Mouse (Mus musculus) spleen, postnatal 4 days (tissue): ENCODE measurements at regions not wholly inside any gene's neighbourhood (a gene's known extent, or its start where the extent isn't known, plus 50 kb on each side); places are given as distances from the start of the nearest gene placed in this dataset.

Experiments used
- DNase-seq, 2 experiments: peaks; one replicate each; pipeline ENCODE4 v3.0.0; 2022; ENCODE audit warnings: low spot score in 2 of 2

- DNase-seq, result no peak
Measured at GRCm38 (mm10) chr2:161470844-161471243, 362.0 kb upstream of the Chd6 start.

- DNase-seq, result no peak
Measured at GRCm38 (mm10) chr2:161470025-161470424, 361.1 kb upstream of the Chd6 start.

- no peak for DNase-seq
Measured at GRCm38 (mm10) chr2:161467035-161467434, 358.2 kb upstream of the Chd6 start.

GRCm38 (mm10) chr2:161460600-161460999 is 351.7 kb upstream of the Chd6 start:
- DNase-seq, result no peak

GRCm38 (mm10) chr2:161454466-161454865 is 345.6 kb upstream of the Chd6 start:
- DNase-seq, result no peak

- no peak for DNase-seq
Measured at GRCm38 (mm10) chr2:161433816-161434215, 324.9 kb upstream of the Chd6 start.

GRCm38 (mm10) chr2:161429294-161429693 is 320.4 kb upstream of the Chd6 start:
- no peak for DNase-seq

- no peak for DNase-seq
Measured at GRCm38 (mm10) chr2:161425587-161425986, 316.7 kb upstream of the Chd6 start.

- DNase-seq, result no peak
Measured at GRCm38 (mm10) chr2:161418062-161418461, 309.2 kb upstream of the Chd6 start.

GRCm38 (mm10) chr2:161416218-161416927 is 307.5 kb upstream of the Chd6 start:
- no peak for DNase-seq

- DNase-seq, result no peak
Measured at GRCm38 (mm10) chr2:161408306-161408705, 299.4 kb upstream of the Chd6 start.

GRCm38 (mm10) chr2:161405847-161406384 is 297.0 kb upstream of the Chd6 start:
- no peak for DNase-seq

GRCm38 (mm10) chr2:161398061-161398460 is 289.2 kb upstream of the Chd6 start:
- DNase-seq, result no peak

GRCm38 (mm10) chr2:161390954-161391690 is 282.2 kb upstream of the Chd6 start:
- no peak for DNase-seq

- peak in 1 of 2 experiments; percentile 51 for DNase-seq
Measured at GRCm38 (mm10) chr2:161389318-161389835, 280.5 kb upstream of the Chd6 start.

- DNase-seq, result peak in 1 of 2 experiments; percentile 26
Measured at GRCm38 (mm10) chr2:161387054-161387453, 278.2 kb upstream of the Chd6 start.

GRCm38 (mm10) chr2:161382411-161382810 is 273.5 kb upstream of the Chd6 start:
- DNase-seq, result no peak

- DNase-seq, result no peak
Measured at GRCm38 (mm10) chr2:161378313-161378712, 269.4 kb upstream of the Chd6 start.

- DNase-seq, result no peak
Measured at GRCm38 (mm10) chr2:161362325-161362724, 253.4 kb upstream of the Chd6 start.

GRCm38 (mm10) chr2:161349110-161349509 is 240.2 kb upstream of the Chd6 start:
- DNase-seq, result no peak

- DNase-seq, result no peak
Measured at GRCm38 (mm10) chr2:161344018-161344417, 235.1 kb upstream of the Chd6 start.

- no peak for DNase-seq
Measured at GRCm38 (mm10) chr2:161342648-161343047, 233.8 kb upstream of the Chd6 start.
